Mouse (Mus musculus) CD8-positive naive resting alpha-beta T cell, adult 2 months (primary cell): ENCODE measurements around the gene Lrrc55.
A peak's percentile ranks its signal among the peaks of the same experiment; 100 is the strongest.

Experiments
- DNase-seq, 2 experiments: peaks; one replicate each; pipeline ENCODE4 v3.0.0; 2022; ENCODE audit warnings: low read depth in 2 of 2, low spot score in 2 of 2

The Lrrc55 gene

GRCm38 (mm10) chr2:85135099-85135498, 61.9 kb downstream of the Lrrc55 start:
- no peak for DNase-seq

- DNase-seq = no peak
These were observed 64.8 kb downstream of the Lrrc55 start for GRCm38 (mm10) chr2:85132204-85132603.

GRCm38 (mm10) chr2:85131724-85132123, 65.3 kb downstream of the Lrrc55 start:
- no peak for DNase-seq

GRCm38 (mm10) chr2:85131226-85131625, 65.8 kb downstream of the Lrrc55 start:
- DNase-seq = no peak

GRCm38 (mm10) chr2:85129496-85129971, 67.5 kb downstream of the Lrrc55 start:
- no peak for DNase-seq

GRCm38 (mm10) chr2:85123869-85124535, 73.0 kb downstream of the Lrrc55 start:
- peak in 1 of 2 experiments; percentile 4 for DNase-seq

- no peak for DNase-seq
These were observed 73.7 kb downstream of the Lrrc55 start for GRCm38 (mm10) chr2:85123187-85123868.
